Mouse (Mus musculus) kidney, embryonic 16.5 days (tissue): ENCODE results near the gene Cx3cl1. TPM values are rescaled to one million over a fixed set of nuclear protein-coding genes. Genes with fewer than 3 reads are reported as not detected.

Experiments
- ATAC-seq: fragments of 200-750 bp; cut with Nextera tagmentation; 2 replicates; pipeline ENCODE4 v1.8.0; 2017; ENCODE audit warnings: moderate TSS enrichment; ENCODE audit not compliant: low FRiP score, low TSS enrichment
- H3K27ac ChIP-seq: fragments of 300-500 bp; sonication (generic); 2 replicates; pipeline ENCODE4 v1.5.1; 2014; ENCODE audit warnings: low read length
- H3K27me3 ChIP-seq: fragments of 300-500 bp; sonication (generic); 2 replicates; pipeline ENCODE4 v1.6.1; 2014; ENCODE audit warnings: low read length, control low read depth, mixed read lengths; ENCODE audit not compliant: insufficient read depth
- H3K36me3 ChIP-seq: fragments of 300-500 bp; sonication (generic); 2 replicates; pipeline ENCODE4 v1.6.1; 2014; ENCODE audit warnings: low read length, control low read depth, mixed read lengths; ENCODE audit not compliant: insufficient read depth
- H3K4me1 ChIP-seq: fragments of 300-500 bp; sonication (generic); 2 replicates; pipeline ENCODE4 v1.6.1; 2014; ENCODE audit warnings: low read length, control low read depth, mixed read lengths; ENCODE audit not compliant: insufficient read depth
- H3K4me2 ChIP-seq: fragments of 300-500 bp; sonication (generic); replicated peaks from 2 replicates; pipeline ENCODE4 v1.6.1; 2014; ENCODE audit warnings: low read depth, low read length
- H3K4me3 ChIP-seq: fragments of 300-500 bp; sonication (generic); 2 replicates; pipeline ENCODE4 v1.5.1; 2014; ENCODE audit warnings: mild to moderate bottlenecking, low read length
- H3K9ac ChIP-seq: fragments of 300-500 bp; sonication (generic); replicated peaks from 2 replicates; pipeline ENCODE4 v1.6.1; 2014; ENCODE audit warnings: low read length
- H3K9me3 ChIP-seq: fragments of 300-500 bp; sonication (generic); 2 replicates; pipeline ENCODE4 v1.6.1; 2016; ENCODE audit warnings: low read length, control low read depth
- WGBS: fragments of 180-500 bp; shearing (Covaris S2); extraction: QIAGEN DNeasy Blood & Tissue Kit; methylation state at CpG from one replicate; pipeline ENCODE4 v1.1.7; 2014; 5-methylcytosine and 5-hydroxymethylcytosine counted together
- polyA plus RNA-seq: library from polyadenylated mRNA; unstranded; fragments of >200 nt; fragmentation: Nextera tagmentation; extraction: Ambion mirVana; gene quantifications from 2 replicates; pipeline ENCODE4 v1.2.1, GENCODE M21; 2015

Cx3cl1 gene
- polyA plus RNA-seq, 1 experiment from 2014 or later: 12.8 TPM

DNA sequence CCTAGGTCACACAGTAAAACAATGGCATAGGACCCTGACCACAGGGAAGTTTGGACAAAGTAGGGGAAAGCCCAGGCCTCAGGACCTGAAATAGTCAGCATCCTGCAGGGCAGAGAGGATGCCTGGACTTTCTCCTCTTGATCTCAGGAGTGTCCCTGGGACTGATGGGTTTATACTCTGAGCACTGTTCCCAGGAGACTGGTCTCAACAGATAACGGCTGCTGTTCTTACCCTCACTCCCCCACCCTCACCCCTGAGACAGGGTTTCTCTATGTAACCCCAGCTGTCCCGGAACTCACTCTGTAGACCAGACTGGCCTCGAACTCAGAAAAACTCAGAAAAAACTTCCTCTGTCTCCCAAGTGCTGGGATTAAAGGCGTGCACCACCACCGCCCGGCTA, 36.6 kb downstream of the Cx3cl1 start:
- H3K27ac ChIP-seq: no peak overlapping the region
- 72% methylated on average over 6 of the region's 6 CpGs for WGBS
- H3K9me3 ChIP-seq: no peaks in the 10 kb centered on the region
- no peaks in the 10 kb centered on the region for H3K36me3 ChIP-seq
- H3K9ac ChIP-seq: no peak overlapping the region
- H3K27me3 ChIP-seq: no peaks in the 10 kb centered on the region
- no peak for ATAC-seq
- no peak overlapping the region for H3K4me2 ChIP-seq
- H3K4me3 ChIP-seq: no peak overlapping the region
- no peaks in the 10 kb centered on the region for H3K4me1 ChIP-seq

GRCm38 (mm10) chr8:94810153-94810552, 38.3 kb downstream of the Cx3cl1 start, which contains the start of gene Ccl17:
Gene Ccl17, plus strand, starts transcription at chr8:94810453.
- Histone ChIP-seq H3K36me3 (no peaks in the 10 kb centered on the region), H3K27me3 (no peaks in the 10 kb centered on the region), H3K27ac (no peak within 1 kb of the TSS), H3K9me3 (no peaks in the 10 kb centered on the region), H3K4me3 (no peak within 1 kb of the TSS), H3K9ac (no peak within 1 kb of the TSS), H3K4me2 (no peak within 1 kb of the TSS), H3K4me1 (no peaks in the 10 kb centered on the region)
- WGBS: 63% methylated on average over 3 of the region's 3 CpGs
- no peak for ATAC-seq

DNA sequence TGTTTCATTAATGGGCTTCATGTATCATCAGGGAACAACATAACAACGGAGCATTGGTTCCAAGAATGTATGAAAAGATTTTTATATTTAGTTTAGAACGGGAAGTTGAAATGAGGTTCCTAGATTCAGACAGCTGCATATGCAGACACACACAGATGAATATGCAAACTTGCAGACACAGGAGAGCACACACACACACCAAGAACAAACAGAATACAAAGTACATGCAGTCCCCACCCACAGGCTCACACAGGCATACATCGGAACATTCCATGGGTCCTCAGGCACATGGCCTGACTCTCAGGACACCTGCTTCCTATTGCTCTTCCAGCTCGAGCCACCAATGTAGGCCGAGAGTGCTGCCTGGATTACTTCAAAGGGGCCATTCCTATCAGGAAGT, 39.0 kb downstream of the Cx3cl1 start:
- no peak for ATAC-seq
- H3K9me3 ChIP-seq: no peaks in the 10 kb centered on the region
- H3K27ac ChIP-seq: no peak overlapping the region
- H3K4me1 ChIP-seq: no peaks in the 10 kb centered on the region
- no peak overlapping the region for H3K4me3 ChIP-seq
- no peak overlapping the region for H3K4me2 ChIP-seq
- H3K9ac ChIP-seq: no peak overlapping the region
- 79% methylated on average over 5 of the region's 5 CpGs for WGBS
- H3K36me3 ChIP-seq: no peaks in the 10 kb centered on the region
- H3K27me3 ChIP-seq: no peaks in the 10 kb centered on the region

- Histone ChIP-seq H3K9ac (no peak overlapping the region), H3K4me3 (no peak overlapping the region), H3K4me2 (no peak overlapping the region), H3K36me3 (no peaks in the 10 kb centered on the region), H3K9me3 (no peaks in the 10 kb centered on the region), H3K27ac (no peak overlapping the region), H3K4me1 (no peaks in the 10 kb centered on the region), H3K27me3 (no peaks in the 10 kb centered on the region)
- no peak for ATAC-seq
- WGBS: 59% methylated on average over 6 of the region's 6 CpGs
Measured at GRCm38 (mm10) chr8:94811654-94812053, 39.8 kb downstream of the Cx3cl1 start.

DNA sequence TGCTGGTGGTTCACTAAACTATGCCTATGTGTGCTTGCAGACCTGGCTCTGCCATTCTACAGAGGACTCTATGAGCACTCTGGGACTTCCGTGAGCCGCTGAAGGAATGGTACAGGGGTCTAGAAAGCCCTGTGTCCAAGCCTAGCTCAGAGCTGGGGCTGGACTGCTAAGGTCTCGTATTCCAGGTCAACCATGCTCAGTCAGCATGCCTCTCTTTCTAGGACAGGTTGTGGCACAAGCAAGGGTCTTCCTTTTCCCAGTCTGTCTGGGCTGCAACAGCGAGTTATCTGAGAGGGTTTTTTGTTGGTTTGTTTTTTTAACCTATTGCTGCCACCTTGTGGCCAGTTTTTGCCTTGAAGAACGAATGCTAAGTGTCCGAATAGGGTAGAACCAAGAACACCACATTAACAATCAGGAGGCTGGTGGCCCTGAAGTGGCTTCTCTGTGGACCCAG, 40.9 kb downstream of the Cx3cl1 start:
- 34% methylated on average over 6 of the region's 6 CpGs for WGBS
- Histone ChIP-seq H3K27ac (no peak overlapping the region), H3K4me2 (no peak overlapping the region), H3K4me1 (no peaks in the 10 kb centered on the region), H3K4me3 (no peak overlapping the region), H3K9ac (0 out of 2 replicates have a peak overlapping the region, but pooled peaks have one; percentile 38), H3K27me3 (no peaks in the 10 kb centered on the region), H3K9me3 (no peaks in the 10 kb centered on the region), H3K36me3 (no peaks in the 10 kb centered on the region)
- peak; percentile 53; the same call in 1 of the 2 replicates for ATAC-seq

DNA sequence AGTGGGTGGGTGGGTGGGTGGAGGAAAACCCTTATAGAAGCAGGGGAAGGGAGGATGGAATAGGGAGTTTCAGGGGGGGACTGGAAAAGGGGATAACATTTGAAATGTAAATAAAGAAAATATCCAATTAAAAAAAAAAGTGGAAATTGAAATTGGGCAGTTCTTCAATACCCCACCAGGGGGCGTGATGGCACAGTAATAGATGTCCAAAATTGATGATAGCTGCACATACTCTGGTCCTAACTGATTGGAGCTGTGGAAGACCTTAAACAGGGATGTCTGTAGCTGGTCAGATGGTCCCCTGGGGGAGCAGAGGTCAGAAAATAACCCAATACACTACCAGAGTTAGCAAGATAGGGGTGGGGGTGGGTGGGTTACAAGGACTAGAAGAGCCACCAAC, 42.7 kb downstream of the Cx3cl1 start:
- 0% methylated on average over 1 of the region's 1 CpGs for WGBS
- H3K9me3 ChIP-seq: no peaks in the 10 kb centered on the region
- ATAC-seq: no peak
- H3K9ac ChIP-seq: no peak overlapping the region
- H3K36me3 ChIP-seq: no peaks in the 10 kb centered on the region
- H3K27ac ChIP-seq: no peak overlapping the region
- H3K4me1 ChIP-seq: no peaks in the 10 kb centered on the region
- H3K4me2 ChIP-seq: no peak overlapping the region
- no peak overlapping the region for H3K4me3 ChIP-seq
- H3K27me3 ChIP-seq: no peaks in the 10 kb centered on the region

GRCm38 (mm10) chr8:94817933-94818332, 46.1 kb downstream of the Cx3cl1 start:
- H3K4me3 ChIP-seq: no peak overlapping the region
- no peak overlapping the region for H3K27ac ChIP-seq
- no peaks in the 10 kb centered on the region for H3K9me3 ChIP-seq
- H3K9ac ChIP-seq: no peak overlapping the region
- peaks cover 1% of the 10 kb centered on the region; the same call in 1 of the 2 replicates for H3K4me1 ChIP-seq
- H3K4me2 ChIP-seq: no peak overlapping the region
- H3K27me3 ChIP-seq: no peaks in the 10 kb centered on the region
- no peak for ATAC-seq
- 86% methylated on average over 11 of the region's 11 CpGs for WGBS
- H3K36me3 ChIP-seq: no peaks in the 10 kb centered on the region

DNA sequence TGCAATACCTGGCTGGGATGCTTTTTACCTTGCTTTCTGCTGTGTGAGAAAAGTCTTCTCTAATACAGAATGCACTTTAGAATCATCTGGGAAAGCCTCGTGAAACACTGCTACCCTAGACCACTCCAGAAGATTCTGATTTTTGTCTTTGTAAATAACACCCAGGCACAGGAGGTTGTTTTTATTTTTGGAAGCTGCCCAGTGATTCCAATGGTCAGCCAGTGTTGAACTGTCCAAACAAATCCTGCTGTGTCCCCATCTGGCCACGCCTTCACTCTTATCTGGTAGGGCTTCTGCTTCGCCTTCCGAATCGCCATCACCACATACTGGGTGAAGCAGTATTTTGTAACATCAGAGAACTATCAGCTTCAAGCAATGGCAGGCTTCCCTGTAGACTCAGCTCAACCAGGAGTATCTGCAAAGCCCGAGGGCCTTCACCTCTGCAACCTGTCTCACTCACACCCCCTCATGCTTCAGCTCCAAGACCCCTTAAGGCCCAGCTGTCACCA, 47.9 kb downstream of the Cx3cl1 start:
- no peak overlapping the region for H3K4me3 ChIP-seq
- ATAC-seq: no peak
- H3K4me1 ChIP-seq: peaks cover 5% of the 10 kb centered on the region; the same call in 1 of the 2 replicates
- H3K9me3 ChIP-seq: no peaks in the 10 kb centered on the region
- no peak overlapping the region for H3K4me2 ChIP-seq
- 81% methylated on average over 6 of the region's 6 CpGs for WGBS
- no peak overlapping the region for H3K9ac ChIP-seq
- peaks cover 3% of the 10 kb centered on the region; the same call in 1 of the 2 replicates for H3K36me3 ChIP-seq
- H3K27me3 ChIP-seq: no peaks in the 10 kb centered on the region
- H3K27ac ChIP-seq: no peak overlapping the region

DNA sequence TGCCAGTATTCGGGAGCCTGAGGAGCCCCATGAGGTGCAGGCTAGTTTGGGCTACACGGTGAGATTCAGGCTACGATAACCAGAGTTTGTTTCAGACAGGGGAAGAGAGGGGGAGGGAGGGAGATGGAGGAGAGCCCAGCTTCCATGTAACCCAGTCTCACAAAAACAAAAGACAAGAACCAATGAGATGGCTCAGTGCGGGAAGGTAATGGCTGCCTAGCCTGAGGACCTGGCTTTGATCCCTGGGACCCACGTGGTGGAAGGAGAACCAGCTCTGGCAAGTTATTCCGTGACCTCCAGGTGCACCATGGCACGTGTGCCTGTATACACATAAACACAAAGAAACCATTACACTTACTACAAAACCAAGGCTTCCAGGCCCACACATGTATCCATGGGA, 48.7 kb downstream of the Cx3cl1 start:
- 84% methylated on average over 7 of the region's 7 CpGs for WGBS
- Histone ChIP-seq H3K27me3 (no peaks in the 10 kb centered on the region), H3K4me1 (peaks cover 5% of the 10 kb centered on the region; the same call in 1 of the 2 replicates), H3K4me3 (no peak overlapping the region), H3K36me3 (peaks cover 6% of the 10 kb centered on the region; the same call in 1 of the 2 replicates), H3K4me2 (no peak overlapping the region), H3K27ac (no peak overlapping the region), H3K9ac (no peak overlapping the region), H3K9me3 (no peaks in the 10 kb centered on the region)
- ATAC-seq: no peak

GRCm38 (mm10) chr8:94821381-94821780, 49.6 kb downstream of the Cx3cl1 start:
- H3K4me3 ChIP-seq: no peak overlapping the region
- no peak overlapping the region for H3K9ac ChIP-seq
- no peaks in the 10 kb centered on the region for H3K27me3 ChIP-seq
- H3K36me3 ChIP-seq: peaks cover 12% of the 10 kb centered on the region; the same call in 1 of the 2 replicates
- no peak overlapping the region for H3K4me2 ChIP-seq
- no peak for ATAC-seq
- WGBS: 92% methylated on average over 2 of the region's 2 CpGs
- peaks cover 5% of the 10 kb centered on the region; the same call in 1 of the 2 replicates for H3K4me1 ChIP-seq
- H3K27ac ChIP-seq: no peak overlapping the region
- H3K9me3 ChIP-seq: no peaks in the 10 kb centered on the region
